Mouse (Mus musculus): ENCODE data around the gene Fam43a. TPM values are rescaled to one million over a fixed set of nuclear protein-coding genes. Genes with fewer than 3 reads are reported as not detected.

Gene Fam43a
- polyA plus RNA-seq, 1 experiment from 2014 or later = 8.5 TPM

DNA sequence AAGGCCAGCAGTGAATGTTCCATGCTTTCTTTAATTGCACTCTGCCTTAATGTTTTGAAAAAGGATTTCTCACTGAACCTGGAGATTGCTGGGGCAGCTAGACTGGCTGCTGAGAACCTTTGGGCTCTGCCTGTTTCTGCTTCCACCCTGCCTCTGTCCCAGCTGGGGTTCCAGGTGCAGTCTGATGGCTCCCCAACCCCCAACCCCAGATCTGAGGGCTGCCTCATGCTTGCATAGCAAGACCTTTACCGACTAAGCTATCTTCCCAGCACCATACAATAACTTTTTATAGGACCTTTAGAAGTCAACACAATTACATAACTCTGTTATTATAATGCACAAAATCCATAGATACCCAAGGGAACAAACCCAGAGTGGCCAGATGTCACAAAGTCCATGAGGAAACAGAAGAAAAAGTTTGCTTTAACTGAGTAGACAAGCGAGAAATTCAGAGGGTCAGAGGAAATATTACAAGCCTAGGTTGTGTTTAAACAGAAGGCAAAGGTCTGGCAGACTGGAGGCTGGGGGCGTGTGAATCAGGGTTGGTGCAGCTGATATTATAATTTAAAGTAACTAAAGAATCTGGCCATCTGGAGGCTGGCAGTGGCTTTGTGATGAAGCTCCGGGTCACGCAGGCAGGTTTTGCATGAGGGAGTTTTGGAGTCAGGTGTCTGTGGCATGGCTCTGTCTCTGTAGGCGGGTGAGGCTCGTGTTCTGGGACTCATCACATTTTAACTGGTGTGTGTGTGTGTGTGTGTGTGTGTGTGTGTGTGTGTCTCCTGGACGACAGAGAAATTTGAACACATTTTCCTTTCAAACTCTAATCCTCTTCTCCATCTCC, 34.6 kb downstream of the Fam43a start:
- H3K27ac ChIP-seq (replicated peaks in 1 of 2; ENCODE audit: control insufficient read depth in 1 of 2, insufficient read depth in 1 of 2, low read depth in 2 of 2, low read length in 2 of 2) = no peak overlapping the region
- WGBS = 63% methylated on average over 8 of the region's 8 CpGs
- H3K36me3 ChIP-seq (ENCODE audit: control insufficient read depth, insufficient read depth, low read length) = no peaks in the 10 kb centered on the region
- H3K4me3 ChIP-seq (ENCODE audit: control insufficient read depth in 1 of 2, insufficient read depth in 1 of 2, low read depth in 1 of 2, low read length in 2 of 2) = no peak overlapping the region
- no peaks in the 10 kb centered on the region for H3K9me3 ChIP-seq (ENCODE audit: control insufficient read depth, low read length)
- no peak for ATAC-seq (ENCODE audit: insufficient number of reproducible peaks, insufficient read depth, low FRiP score, low read depth)
- no peak overlapping the region for H3K4me2 ChIP-seq (ENCODE audit: low read length)
- H3K9ac ChIP-seq (ENCODE audit: low read length) = no peak overlapping the region
- no peaks in the 10 kb centered on the region for H3K27me3 ChIP-seq (ENCODE audit: control insufficient read depth, insufficient read depth, low read length)
- no peaks in the 10 kb centered on the region for H3K4me1 ChIP-seq (ENCODE audit: control insufficient read depth in 2 of 2, insufficient read depth in 2 of 2, low read length in 2 of 2)

DNA sequence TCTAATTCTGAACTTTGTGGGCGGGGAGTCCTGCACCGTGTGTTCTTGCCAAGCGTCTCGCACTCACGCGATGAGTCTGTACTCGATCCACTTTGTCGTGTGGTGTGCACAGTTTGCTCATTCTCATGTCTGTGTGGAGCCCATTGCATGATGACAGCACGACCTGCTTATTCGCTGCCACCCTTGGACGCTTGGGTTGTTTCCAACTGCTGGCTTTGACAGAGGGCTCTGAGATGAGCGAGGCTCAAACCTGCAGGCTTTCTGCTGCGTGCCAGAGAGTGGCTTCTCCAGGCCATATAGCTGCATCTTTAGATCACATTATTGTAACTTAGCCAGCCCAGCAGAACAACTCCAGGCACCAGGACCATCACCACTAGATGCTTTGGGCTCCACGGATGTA, 39.1 kb downstream of the Fam43a start:
- no peak overlapping the region for H3K4me3 ChIP-seq (ENCODE audit: control insufficient read depth in 1 of 2, insufficient read depth in 1 of 2, low read depth in 1 of 2, low read length in 2 of 2)
- no peak overlapping the region for H3K9ac ChIP-seq (ENCODE audit: low read length)
- H3K4me1 ChIP-seq (ENCODE audit: control insufficient read depth in 2 of 2, insufficient read depth in 2 of 2, low read length in 2 of 2) = no peaks in the 10 kb centered on the region
- no peak for ATAC-seq (ENCODE audit: insufficient number of reproducible peaks, insufficient read depth, low FRiP score, low read depth)
- H3K27me3 ChIP-seq (ENCODE audit: control insufficient read depth, insufficient read depth, low read length) = no peaks in the 10 kb centered on the region
- no peak overlapping the region for H3K4me2 ChIP-seq (ENCODE audit: low read length)
- no peak overlapping the region for H3K27ac ChIP-seq (replicated peaks in 1 of 2; ENCODE audit: control insufficient read depth in 1 of 2, insufficient read depth in 1 of 2, low read depth in 2 of 2, low read length in 2 of 2)
- WGBS = 86% methylated on average over 14 of the region's 14 CpGs
- no peaks in the 10 kb centered on the region for H3K36me3 ChIP-seq (ENCODE audit: control insufficient read depth, insufficient read depth, low read length)
- peaks cover 7% of the 10 kb centered on the region for H3K9me3 ChIP-seq (ENCODE audit: control insufficient read depth, low read length)

DNA sequence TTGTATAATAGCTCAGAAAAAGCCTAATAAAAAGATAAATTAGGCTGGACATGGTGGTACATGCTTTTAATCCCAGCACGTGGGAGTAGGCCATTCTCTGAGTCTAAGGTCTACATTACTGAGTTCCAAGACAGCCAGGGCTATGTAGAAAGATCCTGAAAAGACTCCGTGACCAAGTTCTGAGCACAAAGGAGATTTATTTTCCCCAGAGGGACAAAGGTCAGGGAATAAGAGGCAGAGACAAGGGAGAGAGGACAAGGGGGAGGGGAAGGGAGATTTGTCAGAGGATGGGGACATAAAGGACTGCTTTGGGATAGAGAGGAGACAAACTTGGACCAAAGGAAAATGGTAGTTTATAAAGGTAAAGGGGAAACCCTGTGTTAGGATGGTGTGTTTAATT, 41.1 kb downstream of the Fam43a start:
- Histone ChIP-seq H3K36me3 (ENCODE audit: control insufficient read depth, insufficient read depth, low read length) (no peaks in the 10 kb centered on the region), H3K27ac (replicated peaks in 1 of 2; ENCODE audit: control insufficient read depth in 1 of 2, insufficient read depth in 1 of 2, low read depth in 2 of 2, low read length in 2 of 2) (no peak overlapping the region), H3K4me3 (ENCODE audit: control insufficient read depth in 1 of 2, insufficient read depth in 1 of 2, low read depth in 1 of 2, low read length in 2 of 2) (no peak overlapping the region), H3K4me2 (ENCODE audit: low read length) (no peak overlapping the region), H3K4me1 (ENCODE audit: control insufficient read depth in 2 of 2, insufficient read depth in 2 of 2, low read length in 2 of 2) (no peaks in the 10 kb centered on the region), H3K27me3 (ENCODE audit: control insufficient read depth, insufficient read depth, low read length) (no peaks in the 10 kb centered on the region), H3K9me3 (ENCODE audit: control insufficient read depth, low read length) (peaks cover 7% of the 10 kb centered on the region), H3K9ac (ENCODE audit: low read length) (no peak overlapping the region)
- WGBS = 77% methylated on average over 2 of the region's 2 CpGs
- ATAC-seq (ENCODE audit: insufficient number of reproducible peaks, insufficient read depth, low FRiP score, low read depth) = no peak

DNA sequence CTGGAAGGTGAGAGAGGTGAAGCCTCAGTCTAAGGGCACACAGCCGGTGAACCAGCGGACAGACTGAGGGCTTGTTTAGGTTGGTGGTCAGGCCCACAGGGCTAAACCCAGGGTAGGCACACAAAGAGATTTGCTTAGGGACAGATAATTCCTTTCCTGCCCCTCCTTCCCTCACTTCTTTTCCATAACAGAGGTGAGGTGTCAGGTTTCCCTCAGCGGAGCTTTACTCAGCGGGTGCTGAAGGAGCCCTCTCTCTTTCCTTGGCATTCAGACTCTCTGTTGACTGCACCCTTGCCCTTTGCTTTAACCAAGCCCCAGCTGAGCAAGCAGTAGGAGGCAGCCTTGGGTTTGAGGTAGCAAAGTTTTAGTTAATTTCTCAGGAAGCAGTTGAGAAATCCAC, 41.9 kb downstream of the Fam43a start:
- 53% methylated on average over 4 of the region's 4 CpGs for WGBS
- H3K36me3 ChIP-seq (ENCODE audit: control insufficient read depth, insufficient read depth, low read length) = no peaks in the 10 kb centered on the region
- H3K27me3 ChIP-seq (ENCODE audit: control insufficient read depth, insufficient read depth, low read length) = no peaks in the 10 kb centered on the region
- H3K4me1 ChIP-seq (ENCODE audit: control insufficient read depth in 2 of 2, insufficient read depth in 2 of 2, low read length in 2 of 2) = no peaks in the 10 kb centered on the region
- no peak overlapping the region for H3K4me2 ChIP-seq (ENCODE audit: low read length)
- H3K27ac ChIP-seq (replicated peaks in 1 of 2; ENCODE audit: control insufficient read depth in 1 of 2, insufficient read depth in 1 of 2, low read depth in 2 of 2, low read length in 2 of 2) = no peak overlapping the region
- no peak overlapping the region for H3K9ac ChIP-seq (ENCODE audit: low read length)
- H3K9me3 ChIP-seq (ENCODE audit: control insufficient read depth, low read length) = peaks cover 7% of the 10 kb centered on the region
- no peak for ATAC-seq (ENCODE audit: insufficient number of reproducible peaks, insufficient read depth, low FRiP score, low read depth)
- H3K4me3 ChIP-seq (ENCODE audit: control insufficient read depth in 1 of 2, insufficient read depth in 1 of 2, low read depth in 1 of 2, low read length in 2 of 2) = no peak overlapping the region

DNA sequence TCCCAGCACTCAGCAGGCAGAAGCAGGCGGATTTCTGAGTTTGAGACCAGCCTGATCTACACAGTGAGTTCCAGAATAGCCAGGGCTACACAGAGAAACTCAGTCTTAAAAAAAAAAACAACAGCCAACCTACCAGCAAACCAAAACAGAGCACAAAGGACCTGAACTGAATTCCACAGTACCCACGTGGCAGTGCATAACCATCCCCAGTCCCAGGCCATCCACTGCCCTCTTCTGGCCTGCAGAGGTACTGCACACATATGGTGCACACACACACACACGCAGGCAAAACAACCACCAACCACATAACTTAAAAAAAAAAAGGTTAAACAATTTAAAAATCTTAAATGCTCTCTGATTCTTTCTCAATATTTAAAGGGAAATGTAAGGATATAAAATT, 42.7 kb downstream of the Fam43a start:
- Histone ChIP-seq H3K9ac (ENCODE audit: low read length) (no peak overlapping the region), H3K4me2 (ENCODE audit: low read length) (no peak overlapping the region), H3K4me3 (ENCODE audit: control insufficient read depth in 1 of 2, insufficient read depth in 1 of 2, low read depth in 1 of 2, low read length in 2 of 2) (no peak overlapping the region), H3K27ac (replicated peaks in 1 of 2; ENCODE audit: control insufficient read depth in 1 of 2, insufficient read depth in 1 of 2, low read depth in 2 of 2, low read length in 2 of 2) (no peak overlapping the region), H3K36me3 (ENCODE audit: control insufficient read depth, insufficient read depth, low read length) (no peaks in the 10 kb centered on the region), H3K27me3 (ENCODE audit: control insufficient read depth, insufficient read depth, low read length) (no peaks in the 10 kb centered on the region), H3K9me3 (ENCODE audit: control insufficient read depth, low read length) (peaks cover 7% of the 10 kb centered on the region), H3K4me1 (ENCODE audit: control insufficient read depth in 2 of 2, insufficient read depth in 2 of 2, low read length in 2 of 2) (no peaks in the 10 kb centered on the region)
- no peak for ATAC-seq (ENCODE audit: insufficient number of reproducible peaks, insufficient read depth, low FRiP score, low read depth)
- 78% methylated on average over 3 of the region's 3 CpGs for WGBS

DNA sequence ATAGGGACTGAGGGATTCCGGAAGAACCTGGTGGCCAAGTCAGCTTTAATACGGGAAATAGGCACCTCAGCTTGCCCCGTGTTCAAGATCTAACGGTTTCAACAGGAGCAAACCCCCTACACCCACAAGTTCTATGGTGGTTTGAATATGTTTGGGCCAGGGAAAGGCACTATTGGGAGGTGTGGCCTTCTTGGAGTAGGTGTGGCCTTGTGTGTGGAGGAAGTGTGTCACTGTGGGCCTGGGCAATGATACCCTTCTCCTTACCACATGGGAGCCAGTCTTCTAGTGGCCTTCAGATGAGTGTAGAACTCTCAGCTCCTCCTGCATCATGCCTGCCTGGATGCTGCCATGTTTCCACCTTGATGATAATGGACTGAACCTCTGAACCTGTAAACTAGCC, 45.5 kb downstream of the Fam43a start:
- no peak overlapping the region for H3K4me2 ChIP-seq (ENCODE audit: low read length)

DNA sequence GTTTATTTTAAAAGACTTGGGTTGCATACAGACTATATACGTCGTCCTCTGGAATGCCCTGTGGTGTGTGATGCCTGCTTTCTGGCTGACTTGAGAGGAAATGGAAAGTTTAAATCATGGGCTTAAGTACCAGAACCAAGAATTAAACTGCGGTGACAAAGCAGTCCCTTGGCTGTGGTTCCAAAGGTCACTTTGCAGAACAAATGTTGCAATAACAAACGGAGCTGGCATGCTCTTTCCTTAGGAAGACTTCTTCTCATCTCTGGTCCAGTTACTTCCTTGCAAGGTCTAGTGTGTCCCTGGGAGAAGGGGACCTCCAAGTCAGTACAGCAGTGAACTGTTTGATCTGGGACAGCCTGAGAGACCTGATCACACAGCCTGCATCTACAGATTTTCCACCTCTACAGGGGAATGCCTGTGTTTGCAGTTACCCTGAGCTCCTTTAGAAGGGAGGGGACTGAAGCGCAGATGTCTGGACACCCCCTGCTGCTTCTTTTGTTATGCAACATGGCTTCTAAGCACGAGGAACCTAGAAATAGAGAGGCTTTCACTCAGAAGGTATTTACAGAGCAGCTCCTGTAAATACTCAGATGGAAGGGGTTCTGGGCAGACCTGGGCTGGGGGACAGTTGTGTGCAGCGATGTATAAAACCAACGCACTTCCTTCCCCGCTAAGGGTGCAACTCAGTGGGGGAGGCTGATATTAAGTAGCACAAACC, 46.5 kb downstream of the Fam43a start:
- peaks cover 15% of the 10 kb centered on the region for H3K9me3 ChIP-seq (ENCODE audit: control insufficient read depth, low read length)
- 43% methylated on average over 9 of the region's 9 CpGs for WGBS

More for the DNA sequence above, 45.5 kb downstream of the Fam43a start:
- Histone ChIP-seq H3K36me3 (ENCODE audit: control insufficient read depth, insufficient read depth, low read length) (no peaks in the 10 kb centered on the region), H3K27ac (replicated peaks in 1 of 2; ENCODE audit: control insufficient read depth in 1 of 2, insufficient read depth in 1 of 2, low read depth in 2 of 2, low read length in 2 of 2) (no peak overlapping the region), H3K9ac (ENCODE audit: low read length) (no peak overlapping the region), H3K4me3 (ENCODE audit: control insufficient read depth in 1 of 2, insufficient read depth in 1 of 2, low read depth in 1 of 2, low read length in 2 of 2) (no peak overlapping the region), H3K4me1 (ENCODE audit: control insufficient read depth in 2 of 2, insufficient read depth in 2 of 2, low read length in 2 of 2) (no peaks in the 10 kb centered on the region), H3K9me3 (ENCODE audit: control insufficient read depth, low read length) (peaks cover 12% of the 10 kb centered on the region), H3K27me3 (ENCODE audit: control insufficient read depth, insufficient read depth, low read length) (no peaks in the 10 kb centered on the region)
- WGBS = 89% methylated on average over 4 of the region's 4 CpGs
- ATAC-seq (ENCODE audit: insufficient number of reproducible peaks, insufficient read depth, low FRiP score, low read depth) = no peak

More for the DNA sequence above, 46.5 kb downstream of the Fam43a start:
- Histone ChIP-seq H3K27me3 (ENCODE audit: control insufficient read depth, insufficient read depth, low read length) (no peaks in the 10 kb centered on the region), H3K4me3 (ENCODE audit: control insufficient read depth in 1 of 2, insufficient read depth in 1 of 2, low read depth in 1 of 2, low read length in 2 of 2) (no peak overlapping the region), H3K27ac (replicated peaks in 1 of 2; ENCODE audit: control insufficient read depth in 1 of 2, insufficient read depth in 1 of 2, low read depth in 2 of 2, low read length in 2 of 2) (no peak overlapping the region), H3K36me3 (ENCODE audit: control insufficient read depth, insufficient read depth, low read length) (no peaks in the 10 kb centered on the region), H3K4me2 (ENCODE audit: low read length) (no peak overlapping the region), H3K9ac (ENCODE audit: low read length) (no peak overlapping the region), H3K4me1 (ENCODE audit: control insufficient read depth in 2 of 2, insufficient read depth in 2 of 2, low read length in 2 of 2) (no peaks in the 10 kb centered on the region)
- ATAC-seq (ENCODE audit: insufficient number of reproducible peaks, insufficient read depth, low FRiP score, low read depth) = no peak
